Mouse (Mus musculus) heart, postnatal 10 days (tissue): ENCODE measurements at regions not wholly inside any gene's neighbourhood (a gene's known extent, or its start where the extent isn't known, plus 50 kb on each side); places are given as distances from the start of the nearest gene placed in this dataset.

Source experiments
- DNase-seq, 2 experiments: peaks; one replicate each; pipeline ENCODE4 v3.0.0; 2021
- intact Hi-C: fragments of 180-260 bp; cut with DNase I; formaldehyde crosslinking; loops from one replicate; pipeline ENCODE4 v1.15.1; 2025

DNA sequence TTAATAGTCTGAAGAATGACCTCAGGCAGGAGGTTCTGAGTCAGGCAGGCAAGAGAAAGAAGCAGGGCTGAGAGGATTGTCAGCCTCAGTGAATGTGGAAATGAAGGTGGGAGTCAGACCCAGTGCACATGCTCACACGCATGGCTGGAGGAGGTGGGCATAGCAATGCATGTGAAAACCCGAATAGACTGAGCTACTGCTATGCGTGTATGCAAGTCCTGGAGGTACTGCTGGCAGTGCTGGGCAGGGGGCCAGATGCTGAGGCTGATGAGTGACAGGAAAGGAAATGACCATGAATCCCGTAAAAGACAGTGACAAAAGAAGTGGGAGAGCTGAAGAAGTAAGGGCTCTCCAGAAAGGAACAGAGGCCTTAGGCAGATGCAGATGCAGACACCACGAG lies 50.3 kb upstream of the Armc3 start:
- no peak for DNase-seq
- intact Hi-C loops, result no loop called here
